15 mouse cellular contexts compared by ENCODE assay signal in genomic region chr13:116870221-116870620, GRCm38 (mm10).
"Had no signal": no experiment of that assay in that cellular context is flagged by ENCODE, and none has a peak within 500 bp of the region (broad histone marks: within the 10 kb centered on the region; RNA-seq: fewer than 3 reads in every experiment).

No protein-coding gene starts in this region.

- H3K27me3 ChIP-seq: neural tube, embryonic 13.5 days; neural tube, embryonic 15.5 days; stomach, embryonic 15.5 days had no signal

- H3K4me2 ChIP-seq: neural tube, embryonic 13.5 days; neural tube, embryonic 15.5 days; stomach, embryonic 15.5 days had no signal

- H3K4me3 ChIP-seq: neural tube, embryonic 13.5 days; neural tube, embryonic 15.5 days; stomach, embryonic 15.5 days had no signal

- DNase-seq: retina, postnatal 1 day; right cerebral cortex, adult 18-20 months; right cerebral cortex, postnatal 14 days; right cerebral cortex, postnatal 25 days; right cerebral cortex, postnatal 4 days; spleen, adult 18-20 months; thymus, adult 18-20 months; thymus, adult 2 months; thymus, postnatal 14 days; thymus, postnatal 25 days; thymus, postnatal 36 days; thymus, postnatal 4 days had no signal
